Mouse (Mus musculus) forelimb bud, embryonic 11.5 days (tissue): ENCODE results near the gene Elp1.

ENCODE experiments used
- DNase-seq: peaks from one replicate; pipeline ENCODE4 v3.0.0-alpha.2; 2012; ENCODE audit warnings: low read depth, low spot score

The Elp1 gene

DNA sequence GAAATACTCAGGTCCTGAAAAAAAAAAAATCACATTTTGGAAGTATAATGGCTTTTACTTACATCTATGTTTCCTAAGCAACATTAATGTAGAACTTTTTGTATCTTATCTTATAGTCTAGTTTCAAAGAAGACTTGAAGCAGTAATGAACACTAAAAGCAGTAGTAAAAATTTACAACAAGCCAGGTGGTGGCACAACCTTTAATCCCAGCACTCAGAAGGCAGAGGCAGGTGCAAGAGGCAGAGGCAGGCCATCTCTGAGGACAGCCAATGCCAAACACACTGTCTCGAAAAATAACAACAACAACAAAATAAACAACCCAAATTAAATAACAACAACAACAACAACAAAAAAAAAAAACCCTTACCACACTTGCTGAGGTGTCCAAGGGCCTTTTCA lies 31.1 kb downstream of the Elp1 start:
- no peak for DNase-seq

DNA sequence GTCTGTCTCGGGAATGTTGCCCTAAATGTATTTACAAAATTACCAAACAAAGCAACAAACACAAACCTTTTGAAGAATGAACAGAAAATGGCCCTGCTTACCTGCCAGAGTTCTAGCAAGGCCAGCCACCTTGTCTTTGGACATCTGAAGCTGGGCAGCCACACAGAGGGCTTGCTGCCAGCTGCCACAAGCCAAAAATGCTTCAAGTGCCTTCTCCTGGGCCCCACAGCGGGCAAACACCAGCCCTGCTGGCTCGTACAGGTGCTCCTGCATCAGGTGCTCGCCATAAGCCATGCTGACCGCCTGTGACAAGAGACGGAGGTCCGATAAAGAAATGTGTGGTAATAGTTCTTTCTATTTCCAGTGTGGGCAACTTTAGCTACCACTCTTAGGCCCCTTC lies 33.2 kb downstream of the Elp1 start:
- no peak for DNase-seq

DNA sequence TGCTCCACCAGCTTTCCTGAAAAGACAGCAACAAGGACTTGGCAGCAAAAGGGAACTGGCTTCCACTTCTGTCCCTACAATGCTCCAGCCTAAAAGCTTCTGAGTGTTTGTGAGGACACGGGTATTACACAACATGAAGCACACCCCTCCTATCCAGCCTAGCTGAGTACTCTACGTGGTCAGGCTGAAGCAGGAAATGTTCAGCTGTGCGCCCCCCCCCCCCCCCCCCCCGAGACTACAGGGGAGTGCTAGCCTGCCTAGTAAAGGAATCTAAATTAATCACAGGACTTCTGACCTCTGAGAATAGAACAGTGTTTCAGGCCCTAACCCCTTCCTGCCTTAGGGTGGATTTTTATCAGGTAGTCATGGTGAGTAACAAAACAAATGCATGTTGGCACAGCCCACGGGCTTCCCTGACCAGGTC lies 34.3 kb downstream of the Elp1 start:
- DNase-seq, result no peak

DNA sequence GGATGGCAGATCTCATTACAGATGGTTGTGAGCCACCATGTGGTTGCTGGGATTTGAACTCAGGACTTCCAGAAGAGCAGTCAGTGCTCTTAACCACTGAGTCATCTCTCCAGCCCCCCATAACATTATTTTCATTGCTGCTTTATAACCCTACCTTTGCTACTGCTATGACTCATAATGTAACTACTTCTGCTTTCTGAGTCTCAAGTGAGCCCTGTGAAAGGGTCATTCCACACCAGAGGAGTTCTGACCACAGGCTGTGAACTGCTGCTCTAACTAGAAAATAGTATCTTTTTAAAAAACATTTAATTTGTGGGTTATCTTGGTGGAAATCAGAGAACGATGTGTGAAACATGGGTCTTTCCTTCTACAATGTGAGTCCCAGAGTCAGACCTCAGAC lies 44.4 kb downstream of the Elp1 start:
- no peak for DNase-seq

DNA sequence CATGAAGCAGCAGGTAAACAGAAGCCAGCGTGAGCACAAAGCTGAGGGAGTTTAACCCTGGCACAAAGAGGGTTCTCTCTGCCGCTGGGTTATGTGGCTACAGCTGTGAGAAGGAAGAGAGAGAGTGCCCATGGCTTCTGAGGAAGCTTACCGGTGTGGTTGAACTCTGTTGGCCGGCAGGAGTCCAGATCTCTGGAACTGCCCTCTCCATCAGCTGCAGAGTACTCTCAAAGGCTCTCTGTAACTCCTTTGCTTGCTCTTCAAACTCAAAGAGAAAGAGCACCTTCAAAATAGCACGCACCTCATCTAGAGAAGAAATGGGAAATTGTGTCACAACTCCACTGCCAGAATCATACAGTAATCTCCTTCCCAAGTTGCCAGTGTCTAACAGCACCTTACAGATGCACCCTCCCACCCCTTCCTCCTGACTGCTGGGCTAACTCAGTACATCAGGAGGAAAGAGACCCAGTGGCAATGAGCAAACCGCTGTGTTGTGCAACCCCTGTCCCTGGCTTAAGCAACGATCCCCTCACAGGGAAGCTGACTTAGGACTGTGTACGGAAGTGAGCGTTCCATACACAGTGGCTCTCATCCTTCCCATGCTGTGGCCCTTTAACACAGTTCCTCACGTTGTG lies 45.0 kb downstream of the Elp1 start:
- DNase-seq, result no peak

DNA sequence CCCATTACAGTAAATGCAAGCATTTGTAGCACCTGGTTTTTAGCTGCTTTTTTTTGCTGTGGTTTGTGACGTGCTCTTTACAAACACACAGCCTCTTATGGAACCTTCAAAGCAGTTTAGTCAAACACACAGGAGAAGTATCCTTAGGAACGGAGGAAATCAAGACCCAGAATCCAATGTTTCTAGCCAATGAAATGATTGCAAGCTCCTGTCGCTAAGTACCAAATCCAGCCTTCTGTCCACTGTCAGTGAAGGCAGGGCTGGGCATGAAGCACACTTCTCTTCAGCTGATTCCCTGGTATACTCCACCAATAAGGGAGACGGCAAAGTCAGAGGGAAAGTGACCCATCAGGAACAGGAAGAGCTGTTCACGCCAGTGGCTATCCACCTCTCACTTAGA lies 46.1 kb downstream of the Elp1 start:
- no peak for DNase-seq

DNA sequence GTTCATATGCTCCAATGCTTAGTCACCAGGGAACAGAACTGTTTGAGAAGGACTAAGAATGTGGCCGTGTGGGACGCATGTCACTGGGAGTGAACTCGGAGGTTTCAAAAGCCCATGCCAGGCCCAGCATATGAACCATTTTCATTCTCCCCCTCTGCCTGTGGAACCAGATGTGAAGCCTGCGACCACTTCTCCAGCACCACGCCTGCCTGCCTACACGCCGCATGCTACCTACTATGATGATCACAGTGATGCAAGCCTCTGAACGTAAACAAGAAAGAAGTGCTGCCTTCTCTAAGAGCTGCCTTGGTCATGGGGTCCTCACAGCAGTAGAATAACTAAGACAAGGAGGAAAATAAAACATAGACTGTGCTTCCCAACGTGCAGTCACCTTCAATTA lies 54.7 kb downstream of the Elp1 start:
- DNase-seq, result no peak

DNA sequence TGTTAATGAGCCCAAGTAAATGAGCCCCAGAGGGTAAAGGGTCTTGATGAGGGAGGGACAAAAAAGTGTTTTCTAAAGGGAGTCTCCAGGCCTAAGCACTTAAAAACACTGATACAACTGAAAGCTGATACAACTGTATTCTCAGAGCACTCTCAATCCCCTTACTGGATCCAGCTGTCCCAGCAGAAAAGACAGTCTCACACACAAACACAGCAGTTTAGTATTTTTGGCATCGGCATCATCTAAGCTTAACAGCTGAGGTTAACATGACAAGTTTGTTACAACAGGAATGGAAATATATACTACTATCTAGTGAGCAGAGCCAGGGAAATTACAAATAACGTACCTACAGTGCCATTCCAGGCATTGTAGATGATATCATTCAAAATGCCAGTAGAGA lies 55.8 kb downstream of the Elp1 start:
- no peak for DNase-seq

DNA sequence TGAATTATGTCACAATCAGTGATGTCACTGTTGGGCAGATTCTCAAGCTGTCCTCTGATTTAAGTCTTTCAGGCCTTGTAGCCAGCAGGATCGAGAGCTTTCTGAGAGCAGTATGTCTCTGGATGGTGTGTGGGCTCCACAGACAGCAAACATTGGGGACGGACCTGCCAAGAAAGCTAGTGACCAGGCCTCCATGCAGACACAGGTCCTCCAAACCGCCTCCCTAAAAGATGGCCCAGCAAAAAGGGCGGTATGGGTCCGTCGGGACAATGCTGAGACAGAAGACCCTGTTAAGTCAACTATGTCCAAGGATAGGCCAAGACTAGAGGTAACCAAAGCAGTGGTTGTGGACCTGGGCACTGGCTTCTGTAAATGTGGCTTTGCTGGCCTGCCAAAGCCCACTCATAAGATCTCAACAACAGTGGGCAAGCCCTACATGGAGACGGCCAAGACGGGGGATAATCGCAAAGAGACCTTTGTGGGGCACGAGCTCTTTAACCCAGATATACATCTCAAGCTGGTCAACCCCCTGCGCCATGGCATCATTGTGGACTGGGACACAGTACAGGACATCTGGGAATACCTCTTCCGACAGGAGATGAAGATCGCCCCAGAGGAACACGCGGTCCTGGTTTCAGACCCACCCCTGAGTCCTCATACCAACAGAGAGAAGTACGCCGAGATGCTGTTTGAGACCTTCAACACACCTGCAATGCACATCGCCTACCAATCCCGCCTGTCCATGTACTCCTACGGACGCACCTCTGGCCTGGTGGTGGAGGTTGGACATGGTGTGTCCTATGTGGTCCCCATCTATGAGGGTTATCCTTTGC lies 58.6 kb downstream of the Elp1 start, which contains the start of gene Actl7a:
TSS of gene Actl7a (plus strand) at position 51 of the 833 bp plus-strand sequence.
- DNase-seq, result no peak

DNA sequence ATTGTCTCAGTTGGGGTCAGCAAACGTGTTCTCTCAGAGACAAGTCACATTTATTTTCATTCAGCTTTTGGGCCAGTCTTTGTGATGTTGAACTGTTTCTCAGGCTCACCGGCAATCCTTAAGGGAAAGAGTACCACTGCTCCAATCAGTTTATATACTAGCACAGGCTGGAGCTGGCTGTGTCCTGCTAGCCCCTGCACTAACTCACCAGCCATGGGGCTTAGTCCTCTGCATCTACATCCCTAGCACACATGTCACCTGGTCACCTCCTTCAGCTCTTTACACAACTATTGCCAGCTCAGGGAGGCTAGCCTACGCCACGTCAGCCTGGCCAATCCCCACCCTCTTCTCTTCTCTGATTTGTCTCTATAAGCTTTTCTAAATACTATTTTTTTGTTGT lies 59.4 kb downstream of the Elp1 start:
- no peak for DNase-seq

DNA sequence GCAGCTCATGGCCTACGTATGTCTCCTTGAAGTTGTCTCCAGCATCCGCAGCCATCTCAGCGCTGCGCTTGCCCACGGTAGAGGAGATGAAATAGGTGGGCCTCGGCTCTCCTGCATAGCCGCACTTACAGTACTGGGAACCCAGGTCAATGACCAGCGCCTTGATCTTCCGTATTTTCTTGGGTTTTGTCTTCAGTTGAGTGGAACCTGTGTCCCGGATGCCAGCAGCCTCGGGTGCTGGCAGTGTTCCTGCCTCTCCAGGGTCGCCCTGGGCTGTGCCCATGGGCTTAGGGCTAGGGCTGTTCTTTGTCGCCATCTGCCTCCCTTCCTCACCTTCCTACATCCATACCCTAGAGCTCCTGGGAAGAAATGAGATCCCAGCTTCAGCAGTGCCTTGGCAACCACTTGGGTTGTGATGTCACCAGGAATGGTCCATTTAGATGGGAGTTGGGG lies 61.1 kb downstream of the Elp1 start, which contains the start of gene Actl7b:
TSS of gene Actl7b (minus strand) at position 403 of the 453 bp plus-strand sequence.
- DNase-seq, result no peak

DNA sequence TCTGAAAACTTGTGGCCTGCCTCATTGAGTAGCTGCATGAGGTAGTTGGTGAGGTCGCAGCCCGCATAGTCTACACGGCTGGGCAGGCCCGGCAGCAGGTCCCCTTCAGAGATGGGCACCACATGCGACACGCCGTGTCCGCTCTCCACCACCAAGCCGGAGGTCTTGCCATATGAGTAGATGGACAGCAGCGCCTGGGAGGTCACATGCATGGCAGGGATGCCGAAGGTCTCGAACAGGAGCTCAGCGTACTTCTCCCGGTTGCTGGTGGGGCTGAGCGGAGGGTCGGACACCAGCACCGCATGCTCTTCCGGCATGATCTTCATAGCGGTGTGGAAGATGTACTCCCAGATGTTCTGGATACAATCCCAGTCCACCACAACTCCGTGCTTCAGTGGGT lies 61.5 kb downstream of the Elp1 start:
- no peak for DNase-seq

DNA sequence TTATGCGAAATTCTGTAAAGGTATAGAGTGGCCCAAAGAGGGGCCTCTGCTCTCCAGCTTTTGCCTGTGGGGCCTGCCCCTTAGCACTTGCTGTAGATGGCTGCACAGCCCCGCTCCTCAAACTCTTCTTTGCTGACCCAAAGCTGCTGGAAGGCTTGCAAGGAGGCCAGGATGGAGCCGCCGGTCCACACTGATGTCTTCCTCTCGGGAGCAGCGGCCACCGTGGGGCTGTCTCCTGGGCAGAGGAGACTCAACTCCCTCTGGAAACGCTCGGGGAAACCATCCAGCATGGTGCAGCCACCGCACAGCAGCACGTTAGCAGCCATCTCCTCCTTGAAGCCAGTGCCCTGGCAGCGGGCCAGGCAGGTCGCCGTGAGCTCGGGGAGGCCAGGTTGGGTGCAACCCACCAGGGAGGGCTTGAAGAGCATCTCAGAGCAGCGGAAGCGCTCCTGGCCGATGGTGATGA lies 62.1 kb downstream of the Elp1 start, which contains the start of gene Gm26657:
TSS of gene Gm26657 (plus strand) at position 51 of the 466 bp plus-strand sequence.
- DNase-seq, result no peak

DNA sequence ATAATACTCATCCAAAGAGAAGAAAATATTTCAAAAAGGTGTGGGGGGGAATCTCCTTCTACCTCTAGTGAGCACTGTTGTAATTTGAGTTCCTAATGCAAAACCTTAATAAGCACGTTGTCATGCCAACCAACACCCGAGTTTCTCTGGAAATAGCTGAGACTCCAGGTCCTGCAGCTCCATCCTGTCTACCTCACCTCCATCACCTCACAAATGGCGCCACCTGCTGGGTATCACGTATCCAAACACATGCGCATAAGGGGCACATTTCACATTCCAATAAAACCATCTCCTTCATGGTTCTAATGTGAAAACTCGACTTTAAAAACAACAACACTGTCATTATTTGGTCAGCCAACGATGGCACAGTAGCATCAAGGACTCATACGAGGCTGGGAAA lies 76.3 kb downstream of the Elp1 start:
- peak; percentile 25 for DNase-seq

DNA sequence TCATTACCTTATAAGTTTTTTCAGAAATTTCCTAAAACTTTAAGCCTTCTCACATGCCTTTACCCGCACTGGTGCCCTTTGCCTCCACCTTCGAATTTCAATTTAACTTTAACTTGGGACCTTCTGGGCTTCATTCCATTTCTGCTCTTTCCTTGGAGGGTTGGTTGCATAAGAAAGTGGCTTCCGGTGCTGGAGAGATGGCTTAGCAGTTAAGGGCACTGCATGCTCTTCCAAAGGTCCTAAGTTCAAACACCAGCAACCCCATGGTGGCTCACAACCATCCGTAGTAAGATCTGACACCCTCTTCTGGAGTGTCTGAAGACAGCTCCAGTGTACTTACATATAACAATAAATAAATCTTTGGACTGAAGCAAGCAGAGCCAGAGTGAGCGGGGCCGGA lies 78.9 kb downstream of the Elp1 start:
- no peak for DNase-seq

DNA sequence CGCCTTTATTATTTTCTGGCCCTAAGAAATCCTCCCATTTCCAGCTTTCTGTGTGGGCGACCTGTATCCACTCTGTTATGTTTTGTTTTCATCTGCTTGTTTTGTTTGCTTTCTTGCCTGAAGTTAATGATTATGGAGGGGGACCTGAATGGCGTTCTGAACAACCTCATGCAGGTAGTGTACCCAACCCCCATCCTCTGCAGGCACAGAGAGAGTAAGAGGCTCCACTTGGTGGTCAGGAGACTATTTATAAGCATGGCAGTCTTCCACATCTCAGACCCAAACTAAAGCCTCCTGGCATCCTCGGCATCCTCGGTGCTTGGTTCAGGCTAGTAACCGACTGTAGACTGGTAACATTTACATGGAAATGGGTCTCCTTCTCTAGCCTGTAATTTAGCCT lies 79.8 kb downstream of the Elp1 start:
- no peak for DNase-seq

DNA sequence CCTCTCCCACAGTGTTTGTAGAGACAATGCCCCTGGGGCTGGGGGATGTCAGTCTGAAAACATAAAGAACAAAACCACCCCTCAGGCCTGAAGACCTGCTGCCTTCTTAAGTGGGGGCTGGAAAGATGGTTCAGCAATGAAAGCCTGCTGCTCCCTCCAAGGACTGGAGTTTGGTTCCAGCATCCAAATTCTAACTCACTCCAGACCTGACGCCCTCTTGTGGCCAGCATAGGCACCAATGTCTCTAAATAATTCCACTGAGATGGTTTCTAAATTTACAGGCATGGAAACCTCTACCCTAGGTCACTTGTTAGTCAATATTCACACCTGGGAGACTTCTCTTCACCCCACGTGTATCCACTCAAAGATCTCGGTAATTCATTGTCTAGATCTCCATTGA lies 80.7 kb downstream of the Elp1 start:
- peak; percentile 29 for DNase-seq

DNA sequence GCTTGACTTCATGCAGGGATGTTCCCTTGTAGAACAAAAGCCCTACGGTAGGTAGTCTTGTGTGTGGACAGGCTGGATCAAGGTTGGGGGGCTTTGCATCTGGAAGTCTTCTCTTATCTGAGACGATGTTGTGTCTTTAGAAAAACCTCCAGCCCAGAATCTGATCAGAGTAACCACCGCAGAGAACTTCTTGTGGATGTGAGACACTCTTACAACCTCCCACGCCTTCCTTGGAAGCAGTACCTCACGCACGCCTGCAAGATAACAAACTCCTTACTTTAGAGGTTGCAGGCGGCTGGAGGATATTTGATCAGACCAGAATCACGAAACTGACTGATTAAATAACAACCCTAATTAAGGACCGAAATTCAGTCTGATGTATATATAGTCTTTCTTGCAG lies 81.7 kb downstream of the Elp1 start:
- DNase-seq, result no peak

DNA sequence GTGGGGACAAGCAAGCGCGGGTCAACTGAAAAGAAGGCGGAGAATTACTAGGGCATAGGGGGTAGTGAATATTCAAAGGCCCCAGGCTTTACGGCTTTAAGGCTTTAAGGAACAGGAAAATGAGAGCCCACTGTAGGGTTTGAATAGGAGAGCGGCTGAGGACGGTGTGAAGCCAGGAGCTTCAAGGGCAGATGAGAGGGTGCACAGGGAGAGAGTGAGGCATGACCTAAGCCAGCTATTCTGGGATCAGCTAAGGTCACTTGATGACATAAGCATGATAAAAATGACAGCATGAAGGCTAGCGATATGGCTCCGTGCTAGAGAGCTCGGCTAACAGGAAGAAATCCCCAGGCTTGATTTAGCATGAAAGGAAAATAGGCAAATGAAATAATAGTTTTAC lies 82.7 kb downstream of the Elp1 start:
- no peak for DNase-seq

DNA sequence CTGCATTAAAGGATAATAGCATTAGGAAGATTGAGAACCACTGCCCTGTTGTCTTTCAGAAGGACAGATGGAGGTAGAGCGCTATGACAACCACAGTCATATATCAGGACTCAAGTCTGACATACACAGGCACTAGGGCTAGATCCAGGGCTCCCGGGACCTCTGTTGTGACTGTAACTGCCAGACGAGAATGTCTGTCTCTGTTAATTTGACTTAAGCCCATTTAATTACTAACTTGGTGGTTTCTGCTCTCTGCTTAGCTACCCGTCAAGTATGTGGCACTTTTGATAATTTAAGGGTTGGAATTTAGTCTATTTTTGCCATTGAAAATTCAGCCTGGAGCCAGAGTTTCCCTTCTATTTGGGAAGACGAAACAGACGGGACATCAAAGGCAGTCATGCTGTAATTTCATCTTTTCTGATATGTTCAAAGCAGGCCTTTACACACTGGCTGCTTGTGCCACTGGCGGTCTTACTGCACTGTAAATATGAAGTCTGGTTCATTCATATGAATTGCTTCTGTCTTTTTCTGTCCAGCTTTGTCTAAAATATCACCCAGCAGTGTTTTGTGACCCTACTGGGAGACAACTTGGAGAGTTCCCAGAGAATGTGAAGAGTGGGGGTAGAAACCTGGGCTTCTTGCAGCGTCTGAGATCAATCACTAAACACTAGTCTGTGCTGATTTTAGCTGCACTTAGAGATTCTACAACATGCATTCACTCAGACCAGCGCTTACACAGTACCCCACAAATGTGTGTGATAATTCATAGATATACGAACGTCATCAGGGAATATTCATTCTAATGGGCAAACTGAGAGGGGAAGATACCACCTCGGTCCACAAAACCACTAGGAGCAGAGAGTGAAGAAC lies 83.3 kb downstream of the Elp1 start:
- no peak for DNase-seq

DNA sequence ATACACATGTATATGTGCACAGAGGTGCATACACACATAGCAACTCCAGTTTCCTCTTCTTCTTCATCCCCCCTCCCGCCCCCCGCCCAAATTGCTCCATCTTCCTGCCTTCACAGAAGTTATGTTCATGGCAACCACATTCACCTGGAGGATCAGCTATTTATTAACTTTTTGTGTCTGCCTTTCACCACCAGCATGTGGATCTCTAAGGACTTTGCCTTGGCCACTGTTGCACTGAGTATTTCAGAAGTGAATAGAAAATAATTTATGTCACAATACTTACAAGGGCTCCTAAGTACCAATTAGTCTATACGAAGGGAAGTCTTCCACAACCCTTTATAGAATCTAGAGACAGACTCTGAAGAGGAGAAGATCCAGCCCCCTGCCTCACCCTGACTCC lies 84.2 kb downstream of the Elp1 start:
- DNase-seq, result no peak

DNA sequence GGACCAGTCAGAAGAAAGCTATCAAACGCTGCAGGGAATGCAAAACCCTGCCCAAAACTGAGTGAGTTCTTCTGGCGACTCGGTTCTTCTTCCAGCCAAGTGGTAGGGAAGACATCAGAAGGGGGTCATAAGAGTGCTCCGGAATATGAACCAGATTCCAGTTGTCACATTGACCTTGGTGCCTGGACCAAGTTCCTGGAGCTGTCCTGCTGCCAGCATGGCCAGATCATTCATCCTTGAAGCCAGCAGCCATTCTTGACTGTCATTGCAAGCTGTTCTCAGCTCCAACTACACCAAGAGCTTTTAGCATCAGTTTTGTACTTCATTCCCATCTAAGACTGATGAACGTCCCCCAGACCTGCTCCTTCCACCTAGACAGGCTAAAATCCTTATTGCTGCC lies 85.3 kb downstream of the Elp1 start:
- no peak for DNase-seq
